14 mouse cellular contexts compared by ENCODE assay signal in the genomic region with DNA sequence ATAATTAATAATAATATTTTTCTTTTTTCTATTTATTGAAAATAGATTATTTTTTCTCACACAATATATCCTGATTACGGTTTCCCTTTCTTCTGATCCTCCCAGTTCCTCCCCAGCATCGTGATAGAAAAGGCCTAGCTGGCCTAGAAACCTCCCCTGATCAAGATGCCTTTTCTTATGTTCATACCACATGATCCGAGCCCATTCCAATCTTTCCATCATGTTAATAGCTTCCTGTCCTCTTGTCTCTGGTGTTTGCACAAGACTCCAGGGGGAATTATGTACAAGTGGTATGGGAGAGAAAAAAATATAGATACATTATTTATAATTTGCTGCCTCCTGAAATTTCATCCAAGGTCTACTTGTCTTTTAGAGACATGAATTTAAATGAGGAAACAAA.
"Had no signal": no experiment of that assay in that cellular context is flagged by ENCODE, and none has a peak within 500 bp of the region (broad histone marks: within the 10 kb centered on the region; RNA-seq: fewer than 3 reads in every experiment).

No protein-coding gene starts in this region.

- H3K27ac ChIP-seq: limb, embryonic 15.5 days; liver, embryonic 12.5 days had no signal

- H3K27me3 ChIP-seq: limb, embryonic 15.5 days; liver, embryonic 12.5 days; midbrain, embryonic 12.5 days had no signal

- H3K36me3 ChIP-seq: limb, embryonic 15.5 days; liver, embryonic 12.5 days; midbrain, embryonic 12.5 days had no signal

- H3K4me1 ChIP-seq: limb, embryonic 15.5 days had no signal

- H3K9ac ChIP-seq: limb, embryonic 15.5 days; liver, embryonic 12.5 days; lung, embryonic 14.5 days; midbrain, embryonic 12.5 days had no signal

- H3K9me3 ChIP-seq: limb, embryonic 15.5 days; liver, embryonic 12.5 days; midbrain, embryonic 12.5 days had no signal

- H3K4me2 ChIP-seq: limb, embryonic 15.5 days; liver, embryonic 12.5 days; lung, embryonic 14.5 days; midbrain, embryonic 12.5 days had no signal

- ATAC-seq: intestine, embryonic 16.5 days; liver, embryonic 12.5 days had no signal

- H3K4me3 ChIP-seq: limb, embryonic 15.5 days; liver, embryonic 12.5 days; midbrain, embryonic 12.5 days had no signal

- DNase-seq: kidney, adult 8-10 months; kidney, postnatal 36 days; layer of hippocampus, adult 9-11 months; layer of hippocampus, postnatal 36 days; lung, embryonic 14.5 days; lung, postnatal 10 days; lung, postnatal 4 days; right cerebral cortex, adult 18-20 months; right cerebral cortex, postnatal 25 days; thymus, postnatal 36 days had no signal
